Mouse (Mus musculus) embryonic facial prominence, embryonic 14.5 days (tissue): ENCODE results near the gene Sept9. TPM values are rescaled to one million over a fixed set of nuclear protein-coding genes. Genes with fewer than 3 reads are reported as not detected.

Source experiments
- ATAC-seq: fragments of 200-750 bp; cut with Nextera tagmentation; 2 replicates; pipeline ENCODE4 v1.8.0; 2017; ENCODE audit warnings: low read depth, moderate number of reproducible peaks, moderate TSS enrichment
- DNase-seq: peaks from one replicate; pipeline ENCODE4 v3.0.0-alpha.2; 2015; ENCODE audit warnings: low spot score
- H3K27ac ChIP-seq: fragments of 300-500 bp; sonication (generic); replicated peaks from 2 replicates; pipeline ENCODE4 v1.5.1; 2014; ENCODE audit warnings: low read depth, mild to moderate bottlenecking, low read length, moderate library complexity
- H3K27me3 ChIP-seq: fragments of 300-500 bp; sonication (generic); replicated peaks from 2 replicates; pipeline ENCODE4 v1.6.1; 2014; ENCODE audit warnings: low read length; ENCODE audit not compliant: control insufficient read depth, insufficient read depth
- H3K36me3 ChIP-seq: fragments of 300-500 bp; sonication (generic); 2 replicates; pipeline ENCODE4 v1.6.1; 2014; ENCODE audit warnings: low read length, mixed read lengths; ENCODE audit not compliant: control insufficient read depth, insufficient read depth
- H3K4me1 ChIP-seq: fragments of 300-500 bp; sonication (generic); 2 replicates; pipeline ENCODE4 v1.6.1; 2014; ENCODE audit warnings: antibody characterized with exemption, low read length; ENCODE audit not compliant: control insufficient read depth, insufficient read depth
- H3K4me2 ChIP-seq: fragments of 300-500 bp; sonication (generic); 2 replicates; pipeline ENCODE4 v1.6.1; 2014; ENCODE audit warnings: low read depth, mild to moderate bottlenecking, low read length, moderate library complexity, mixed read lengths
- H3K4me3 ChIP-seq: fragments of 300-500 bp; sonication (generic); 2 replicates; pipeline ENCODE4 v1.5.1; 2014; ENCODE audit warnings: low read depth, mild to moderate bottlenecking, low read length
- H3K9ac ChIP-seq: fragments of 300-500 bp; sonication (generic); 2 replicates; pipeline ENCODE4 v1.6.1; 2014; ENCODE audit warnings: low read depth, mild to moderate bottlenecking, low read length, moderate library complexity, mixed read lengths
- H3K9me3 ChIP-seq: fragments of 300-500 bp; sonication (generic); 2 replicates; pipeline ENCODE4 v1.6.1; 2016; ENCODE audit warnings: low read length; ENCODE audit not compliant: control insufficient read depth
- WGBS: fragments of 180-500 bp; shearing (Covaris S2); extraction: QIAGEN DNeasy Blood & Tissue Kit; methylation state at CpG from one replicate; pipeline ENCODE4 v1.1.7; 2014; 5-methylcytosine and 5-hydroxymethylcytosine counted together
- polyA plus RNA-seq: library from polyadenylated mRNA; unstranded; fragments of >200 nt; fragmentation: Nextera tagmentation; extraction: Ambion mirVana; gene quantifications from 2 replicates; pipeline ENCODE4 v1.2.1, GENCODE M21; 2014

Sept9 gene
- polyA plus RNA-seq, 1 experiment from 2014 or later = 115 TPM

DNA sequence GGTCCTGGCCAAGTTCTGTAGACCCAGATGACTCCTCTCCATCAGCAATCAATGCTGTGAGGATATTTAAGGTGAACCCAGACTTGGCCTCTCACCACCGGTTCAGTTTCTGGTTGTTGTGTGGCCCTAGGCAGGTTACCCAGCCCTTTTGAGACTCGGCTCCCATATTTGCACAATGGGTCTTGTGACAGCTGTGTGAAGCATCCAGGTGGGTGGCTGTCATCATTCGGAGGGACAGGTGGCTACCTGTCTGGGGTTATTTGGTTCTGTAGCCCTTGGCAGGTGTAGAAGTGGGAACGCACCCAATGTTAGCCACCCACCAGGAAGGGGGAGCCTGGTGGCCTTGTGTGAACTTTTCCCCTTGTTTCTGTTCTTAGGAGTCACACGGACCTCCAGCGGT lies 19.0 kb downstream of the Sept9 start:
- H3K27me3 ChIP-seq = no peaks in the 10 kb centered on the region
- no peaks in the 10 kb centered on the region for H3K36me3 ChIP-seq
- no peak overlapping the region for H3K4me2 ChIP-seq
- H3K27ac ChIP-seq = no peak overlapping the region
- no peak overlapping the region for H3K9ac ChIP-seq
- WGBS = 83% methylated on average over 6 of the region's 6 CpGs
- DNase-seq (no peak), ATAC-seq (no peak)
- H3K4me3 ChIP-seq = no peak overlapping the region
- no peaks in the 10 kb centered on the region for H3K4me1 ChIP-seq
- no peaks in the 10 kb centered on the region for H3K9me3 ChIP-seq

DNA sequence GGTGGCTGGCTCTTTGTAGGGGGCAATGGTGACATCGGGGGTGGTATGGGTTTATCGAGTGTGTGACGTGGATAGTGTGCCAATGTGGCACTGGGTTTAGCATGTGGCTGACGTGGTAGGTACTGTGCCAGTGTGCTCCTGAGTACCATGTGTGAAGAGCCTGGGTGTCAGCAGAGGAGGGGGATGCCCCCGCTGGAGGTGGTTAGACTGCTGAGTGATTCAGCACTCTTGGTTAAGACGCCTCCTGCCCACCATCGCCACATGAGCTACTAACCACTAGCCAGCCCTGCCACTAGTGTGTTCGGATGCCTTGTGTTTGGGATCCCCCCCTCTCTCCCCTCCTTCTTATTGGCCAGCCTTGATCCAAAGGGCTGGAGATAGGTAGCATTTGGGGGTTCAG lies 21.3 kb downstream of the Sept9 start:
- H3K27ac ChIP-seq = no peak overlapping the region
- no peaks in the 10 kb centered on the region for H3K9me3 ChIP-seq
- DNase-seq = no peak
- no peaks in the 10 kb centered on the region for H3K27me3 ChIP-seq
- ATAC-seq = no peak
- no peaks in the 10 kb centered on the region for H3K36me3 ChIP-seq
- H3K4me1 ChIP-seq = no peaks in the 10 kb centered on the region
- H3K4me2 ChIP-seq = no peak overlapping the region
- WGBS = 88% methylated on average over 8 of the region's 8 CpGs
- H3K4me3 ChIP-seq = no peak overlapping the region
- no peak overlapping the region for H3K9ac ChIP-seq

DNA sequence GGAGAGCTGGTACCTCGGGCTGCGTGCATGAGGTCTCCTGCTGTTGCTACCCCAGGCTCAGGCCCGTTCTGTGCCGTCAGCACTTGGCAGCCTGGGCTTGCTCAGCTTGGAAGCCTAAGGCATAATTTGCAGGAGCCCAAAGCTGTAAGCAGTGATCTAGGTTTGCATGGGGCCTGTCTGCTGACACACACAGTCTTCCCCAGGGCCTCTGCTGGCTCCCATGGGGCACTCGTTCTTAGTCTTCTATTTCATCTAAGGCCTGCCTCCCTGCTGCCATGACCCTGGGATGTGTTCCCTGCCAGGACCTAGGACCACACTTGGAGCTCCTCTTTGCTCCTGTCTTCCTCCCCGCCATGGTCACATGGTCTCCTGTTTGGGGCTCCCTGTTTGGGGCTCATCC lies 21.7 kb downstream of the Sept9 start:
- Histone ChIP-seq H3K4me1 (no peaks in the 10 kb centered on the region; the same call in 1 of the 2 replicates), H3K4me3 (no peak overlapping the region), H3K9me3 (no peaks in the 10 kb centered on the region), H3K27ac (no peak overlapping the region), H3K27me3 (no peaks in the 10 kb centered on the region), H3K36me3 (no peaks in the 10 kb centered on the region), H3K4me2 (no peak overlapping the region), H3K9ac (0 out of 2 replicates have a peak overlapping the region, but pooled peaks have one; percentile 27)
- no peak; the same call in 1 of the 2 replicates for ATAC-seq
- 48% methylated on average over 6 of the region's 6 CpGs for WGBS
- DNase-seq = peak; percentile 45

DNA sequence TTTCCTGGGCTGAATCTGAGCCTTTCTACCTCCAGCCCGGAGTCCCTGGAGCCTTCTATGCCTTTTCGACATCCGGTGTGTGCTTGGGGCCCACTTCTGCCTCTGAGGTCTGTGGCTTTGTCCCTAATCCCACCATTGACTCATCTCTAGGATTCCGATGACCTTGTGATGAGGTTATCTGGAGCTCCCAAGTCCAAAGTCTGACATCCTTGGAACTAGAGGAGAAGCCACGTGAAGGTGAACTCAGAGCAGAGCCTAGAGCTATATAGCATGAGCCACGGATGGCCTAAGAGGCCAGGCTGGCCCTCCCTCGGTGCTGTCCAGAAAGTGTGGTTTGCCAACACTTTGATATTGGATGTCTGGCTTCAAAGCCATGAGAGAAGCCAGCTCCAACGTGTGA lies 23.4 kb downstream of the Sept9 start:
- H3K4me1 ChIP-seq = no peaks in the 10 kb centered on the region; the same call in 1 of the 2 replicates
- no peaks in the 10 kb centered on the region for H3K27me3 ChIP-seq
- no peak overlapping the region for H3K4me2 ChIP-seq
- H3K36me3 ChIP-seq = no peaks in the 10 kb centered on the region
- H3K9ac ChIP-seq = no peak overlapping the region
- 65% methylated on average over 8 of the region's 8 CpGs for WGBS
- DNase-seq (no peak), ATAC-seq (no peak)
- H3K9me3 ChIP-seq = no peaks in the 10 kb centered on the region
- H3K4me3 ChIP-seq = no peak overlapping the region
- H3K27ac ChIP-seq = no peak overlapping the region

DNA sequence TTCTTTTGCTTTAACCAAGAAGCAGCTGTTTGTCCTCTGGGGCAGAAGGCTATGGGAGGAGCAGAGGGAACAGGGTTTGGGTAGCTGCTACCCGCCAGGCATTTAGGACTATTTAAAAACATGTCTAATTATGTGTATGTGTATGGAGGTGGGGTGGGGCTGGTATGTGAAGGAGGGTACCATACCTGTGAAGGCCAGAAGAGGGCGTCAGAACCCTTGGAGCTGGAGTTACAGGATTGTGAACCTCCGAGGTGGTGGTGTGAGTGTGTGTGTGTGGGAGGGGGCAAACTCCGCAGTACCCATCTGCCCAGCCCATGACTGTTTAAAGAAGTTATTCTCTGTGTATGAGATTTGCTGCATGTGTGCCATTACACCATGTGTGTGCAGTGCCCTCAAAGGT lies 25.3 kb downstream of the Sept9 start:
- WGBS = 38% methylated on average over 4 of the region's 4 CpGs
- no peak overlapping the region for H3K27ac ChIP-seq
- H3K27me3 ChIP-seq = no peaks in the 10 kb centered on the region
- no peak overlapping the region for H3K9ac ChIP-seq
- H3K4me3 ChIP-seq = no peak overlapping the region
- H3K4me2 ChIP-seq = no peak overlapping the region
- ATAC-seq = no peak; the same call in 1 of the 2 replicates
- H3K36me3 ChIP-seq = no peaks in the 10 kb centered on the region
- peaks cover 3% of the 10 kb centered on the region; the same call in 1 of the 2 replicates for H3K4me1 ChIP-seq
- H3K9me3 ChIP-seq = no peaks in the 10 kb centered on the region
- peak; percentile 32 for DNase-seq

DNA sequence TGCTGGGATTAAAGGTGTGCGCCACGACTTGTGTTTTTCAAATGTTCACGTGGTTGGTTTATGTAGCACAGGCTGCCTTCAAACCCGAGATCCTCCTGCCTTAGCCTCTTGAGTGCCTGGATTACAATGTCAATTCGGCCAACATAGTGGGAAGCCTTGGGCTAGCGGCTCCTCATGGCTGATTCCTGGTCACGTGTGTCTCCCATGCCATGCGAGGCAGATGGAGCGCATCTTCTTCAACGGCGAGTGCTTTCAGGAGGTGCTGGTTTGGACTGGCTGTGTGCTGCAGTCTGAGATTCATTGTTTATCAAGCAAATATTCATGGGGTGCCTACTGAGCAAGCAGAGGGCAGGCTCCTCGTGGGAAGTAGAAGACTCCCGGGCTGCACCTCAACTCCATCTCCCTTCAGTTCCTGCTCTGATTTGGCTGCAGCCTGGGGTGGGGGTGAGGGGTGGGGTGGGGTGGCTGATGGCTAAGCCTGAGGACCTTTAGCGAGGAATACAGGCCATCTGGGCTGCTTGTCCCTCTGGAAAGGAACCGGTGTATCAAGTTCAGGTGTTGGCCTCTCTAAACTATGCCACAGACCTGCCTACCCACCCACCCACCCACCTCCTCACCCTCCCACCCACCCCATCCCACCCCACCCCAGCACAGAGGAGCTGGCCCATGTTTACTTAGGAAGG lies 26.2 kb downstream of the Sept9 start:
- no peak overlapping the region for H3K27ac ChIP-seq

DNA sequence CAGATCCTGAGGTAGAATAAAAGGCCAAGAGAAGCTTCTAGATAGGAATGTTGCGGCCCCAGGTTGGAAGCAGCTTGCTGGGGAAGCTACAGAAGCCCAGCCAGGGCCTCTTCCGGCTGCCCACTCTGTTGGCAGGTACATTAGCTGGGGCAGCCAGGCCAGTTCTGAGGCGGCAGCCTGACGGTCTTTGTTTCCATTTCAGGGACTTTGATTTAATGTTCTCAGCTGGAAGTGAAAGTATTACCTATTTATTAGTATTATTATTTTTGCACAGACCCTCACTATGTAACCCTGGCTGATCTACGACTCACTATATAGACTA lies 26.7 kb downstream of the Sept9 start:
- Histone ChIP-seq H3K4me3 (no peak overlapping the region), H3K27me3 (no peaks in the 10 kb centered on the region), H3K27ac (no peak overlapping the region; the same call in 1 of the 2 replicates), H3K4me1 (peaks cover 3% of the 10 kb centered on the region; the same call in 1 of the 2 replicates), H3K9ac (no peak overlapping the region), H3K36me3 (no peaks in the 10 kb centered on the region), H3K4me2 (no peak overlapping the region), H3K9me3 (no peaks in the 10 kb centered on the region)
- WGBS = 71% methylated on average over 5 of the region's 5 CpGs
- DNase-seq (no peak), ATAC-seq (no peak)

More for the DNA sequence above, 26.2 kb downstream of the Sept9 start:
- whole genome bisulfite sequencing = 75% methylated on average over 15 of the region's 15 CpGs
- Histone ChIP-seq H3K9me3 (no peaks in the 10 kb centered on the region), H3K4me2 (no peak overlapping the region), H3K9ac (no peak overlapping the region), H3K27me3 (no peaks in the 10 kb centered on the region), H3K4me3 (no peak overlapping the region), H3K36me3 (no peaks in the 10 kb centered on the region), H3K4me1 (peaks cover 3% of the 10 kb centered on the region; the same call in 1 of the 2 replicates)
- ATAC-seq = no peak
- no peak for DNase-seq

DNA sequence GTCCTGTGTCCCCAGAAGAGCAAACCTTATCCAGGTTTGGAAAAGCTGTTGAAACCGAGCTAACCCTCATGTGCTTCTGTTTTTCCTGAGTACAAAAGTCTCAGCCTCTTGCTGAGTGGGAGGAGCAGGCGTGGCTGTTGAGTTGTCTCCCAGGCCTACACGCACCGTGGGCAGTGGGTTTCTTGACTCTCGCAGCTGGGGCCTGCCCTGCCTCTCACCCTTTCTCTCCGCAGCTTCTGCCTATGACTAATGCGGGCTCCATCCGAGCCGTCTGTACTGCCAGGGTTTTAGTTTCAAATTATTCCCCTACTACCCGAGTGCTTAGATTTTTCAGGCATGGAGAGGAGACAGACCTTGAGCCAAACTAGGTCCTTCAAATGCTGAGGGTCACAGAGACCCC lies 28.7 kb downstream of the Sept9 start:
- Histone ChIP-seq H3K27me3 (no peaks in the 10 kb centered on the region), H3K9me3 (no peaks in the 10 kb centered on the region), H3K4me2 (no peak overlapping the region), H3K4me1 (peaks cover 14% of the 10 kb centered on the region), H3K9ac (no peak overlapping the region), H3K36me3 (no peaks in the 10 kb centered on the region), H3K27ac (peak overlapping the region; percentile 40; the same call in 1 of the 2 replicates), H3K4me3 (no peak overlapping the region)
- ATAC-seq (no peak), DNase-seq (peak; percentile 27)
- 32% methylated on average over 9 of the region's 10 CpGs for whole genome bisulfite sequencing

DNA sequence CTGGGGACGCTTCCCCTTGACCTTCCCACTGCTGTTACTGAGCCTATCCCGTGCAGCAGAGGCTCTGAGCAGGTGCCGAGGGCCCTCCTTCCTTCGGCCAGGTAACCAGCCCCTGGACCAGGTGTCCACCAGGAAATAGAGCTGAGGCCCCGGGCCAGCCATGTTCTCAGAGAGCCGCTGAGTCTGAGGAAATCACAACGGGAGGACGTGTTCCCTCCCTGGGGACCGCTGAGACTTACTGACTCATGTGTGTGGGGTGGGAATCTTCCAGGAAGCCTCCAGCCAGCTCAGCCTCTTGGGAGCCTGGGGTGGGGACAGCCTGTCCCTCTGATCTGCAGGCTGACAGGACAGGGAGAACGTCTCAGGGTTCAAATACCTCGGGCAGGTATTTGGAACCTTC lies 32.1 kb downstream of the Sept9 start:
- H3K4me2 ChIP-seq = peak overlapping the region; percentile 71
- no peaks in the 10 kb centered on the region for H3K36me3 ChIP-seq
- WGBS = 39% methylated on average over 11 of the region's 11 CpGs
- DNase-seq (peak; percentile 60), ATAC-seq (no peak)
- H3K4me1 ChIP-seq = peaks cover 44% of the 10 kb centered on the region
- peak overlapping the region; percentile 60 for H3K9ac ChIP-seq
- H3K9me3 ChIP-seq = no peaks in the 10 kb centered on the region
- H3K4me3 ChIP-seq = peak overlapping the region; percentile 45
- no peaks in the 10 kb centered on the region for H3K27me3 ChIP-seq
- H3K27ac ChIP-seq = peak overlapping the region; percentile 87
